Mouse (Mus musculus): ENCODE results near the gene Pccb. TPM values are rescaled to one million over a fixed set of nuclear protein-coding genes. Genes with fewer than 3 reads are reported as not detected.

The Pccb gene
- polyA plus RNA-seq (2016; fragmentation: Nextera tagmentation; extraction: Ambion mirVana): 13.2 and 14.2 TPM in 2 replicates

- Histone ChIP-seq H3K4me3 (peak within 1 kb of the TSS; percentile 67), H3K4me1 (replicated peaks) (peaks cover 14% of the 10 kb centered on the region), H3K36me3 (no peaks in the 10 kb centered on the region), H3K9me3 (no peaks in the 10 kb centered on the region), H3K27ac (peak within 1 kb of the TSS; percentile 97), H3K27me3 (ENCODE audit: insufficient read depth, poor library complexity, severe bottlenecking) (no peaks in the 10 kb centered on the region)
- peak; percentile 96 for DNase-seq (ENCODE audit: low spot score)
- WGBS: under 1% methylated on average over 61 of the region's 61 CpGs
Measured at GRCm38 (mm10) chr9:101034448-101035098, at the start of gene Pccb. TSS of gene Pccb (minus strand) at chr9:101034898.

GRCm38 (mm10) chr9:101083728-101084127 lies 49.0 kb upstream of the Pccb start:
- no peaks in the 10 kb centered on the region for H3K9me3 ChIP-seq
- 92% methylated on average over 3 of the region's 3 CpGs for WGBS
- DNase-seq (ENCODE audit: low spot score): no peak
- no peaks in the 10 kb centered on the region for H3K27me3 ChIP-seq (ENCODE audit: insufficient read depth, poor library complexity, severe bottlenecking)
- no peak overlapping the region for H3K4me3 ChIP-seq
- H3K36me3 ChIP-seq: peaks cover 13% of the 10 kb centered on the region
- H3K27ac ChIP-seq: no peak overlapping the region
- peaks cover 14% of the 10 kb centered on the region for H3K4me1 ChIP-seq (replicated peaks)

- Histone ChIP-seq H3K27ac (no peak overlapping the region), H3K36me3 (peaks cover 13% of the 10 kb centered on the region), H3K4me3 (peak overlapping the region; percentile 14; the same call in 1 of the 2 replicates), H3K9me3 (no peaks in the 10 kb centered on the region), H3K27me3 (ENCODE audit: insufficient read depth, poor library complexity, severe bottlenecking) (no peaks in the 10 kb centered on the region), H3K4me1 (replicated peaks) (peaks cover 36% of the 10 kb centered on the region)
- DNase-seq (ENCODE audit: low spot score): no peak
- WGBS: 86% methylated on average over 3 of the region's 3 CpGs
Measured at GRCm38 (mm10) chr9:101080046-101080685, 45.5 kb upstream of the Pccb start.

GRCm38 (mm10) chr9:101078579-101078978 lies 43.9 kb upstream of the Pccb start:
- Histone ChIP-seq H3K27me3 (ENCODE audit: insufficient read depth, poor library complexity, severe bottlenecking) (no peaks in the 10 kb centered on the region), H3K4me3 (peak overlapping the region; percentile 98), H3K9me3 (no peaks in the 10 kb centered on the region), H3K27ac (no peak overlapping the region), H3K36me3 (peaks cover 6% of the 10 kb centered on the region), H3K4me1 (replicated peaks) (peaks cover 36% of the 10 kb centered on the region)
- 62% methylated on average over 4 of the region's 4 CpGs for WGBS
- no peak for DNase-seq (ENCODE audit: low spot score)

- Histone ChIP-seq H3K4me1 (replicated peaks) (peaks cover 43% of the 10 kb centered on the region), H3K27ac (no peak overlapping the region), H3K36me3 (no peaks in the 10 kb centered on the region; the same call in 1 of the 2 replicates), H3K27me3 (ENCODE audit: insufficient read depth, poor library complexity, severe bottlenecking) (no peaks in the 10 kb centered on the region), H3K9me3 (no peaks in the 10 kb centered on the region), H3K4me3 (peak overlapping the region; percentile 98)
- DNase-seq (ENCODE audit: low spot score): no peak
Measured at GRCm38 (mm10) chr9:101077486-101077885, 42.8 kb upstream of the Pccb start.

GRCm38 (mm10) chr9:101076095-101076875 lies 41.6 kb upstream of the Pccb start:
- H3K4me1 ChIP-seq (replicated peaks): peaks cover 44% of the 10 kb centered on the region
- peak overlapping the region; percentile 53; the same call in 1 of the 2 replicates for H3K27ac ChIP-seq
- no peak for DNase-seq (ENCODE audit: low spot score)
- no peaks in the 10 kb centered on the region; the same call in 1 of the 2 replicates for H3K36me3 ChIP-seq
- WGBS: 2% methylated on average over 18 of the region's 18 CpGs
- no peaks in the 10 kb centered on the region for H3K9me3 ChIP-seq
- H3K27me3 ChIP-seq (ENCODE audit: insufficient read depth, poor library complexity, severe bottlenecking): no peaks in the 10 kb centered on the region
- peak overlapping the region; percentile 98 for H3K4me3 ChIP-seq

GRCm38 (mm10) chr9:101075694-101076093 lies 41.0 kb upstream of the Pccb start:
- H3K36me3 ChIP-seq: no peaks in the 10 kb centered on the region; the same call in 1 of the 2 replicates
- H3K9me3 ChIP-seq: no peaks in the 10 kb centered on the region
- DNase-seq (ENCODE audit: low spot score): no peak
- peak overlapping the region; percentile 99 for H3K27ac ChIP-seq
- under 1% methylated on average over 8 of the region's 8 CpGs for WGBS
- H3K4me3 ChIP-seq: peak overlapping the region; percentile 98
- peaks cover 44% of the 10 kb centered on the region for H3K4me1 ChIP-seq (replicated peaks)
- H3K27me3 ChIP-seq (ENCODE audit: insufficient read depth, poor library complexity, severe bottlenecking): no peaks in the 10 kb centered on the region

DNA sequence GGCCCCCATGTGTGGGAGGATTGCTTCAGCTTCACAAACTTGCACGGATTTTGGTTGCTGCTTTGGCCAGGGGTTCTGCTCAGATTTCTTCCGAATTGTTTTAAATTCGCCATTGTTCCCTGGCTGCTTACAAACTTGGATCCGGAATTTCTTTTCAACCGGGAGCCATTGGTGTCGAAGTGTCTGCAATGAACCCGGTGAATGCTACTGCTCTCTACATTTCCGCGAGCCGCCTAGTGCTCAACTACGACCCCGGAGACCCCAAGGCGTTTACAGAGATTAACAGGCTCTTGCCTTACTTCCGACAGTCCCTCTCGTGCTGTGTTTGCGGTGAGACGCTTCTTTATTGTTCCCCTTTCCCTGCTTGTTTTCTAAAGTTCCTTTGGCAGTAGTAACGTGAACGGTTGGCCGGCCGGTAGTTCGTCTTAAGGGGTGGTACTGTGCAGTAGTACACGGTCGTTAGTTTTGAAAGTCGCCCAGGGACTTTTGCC lies 40.4 kb upstream of the Pccb start:
- WGBS: under 1% methylated on average over 25 of the region's 25 CpGs
- Histone ChIP-seq H3K27ac (peak overlapping the region; percentile 99), H3K9me3 (no peaks in the 10 kb centered on the region), H3K27me3 (ENCODE audit: insufficient read depth, poor library complexity, severe bottlenecking) (no peaks in the 10 kb centered on the region), H3K4me3 (peak overlapping the region; percentile 98), H3K4me1 (replicated peaks) (peaks cover 43% of the 10 kb centered on the region), H3K36me3 (no peaks in the 10 kb centered on the region; the same call in 1 of the 2 replicates)
- DNase-seq (ENCODE audit: low spot score): peak; percentile 44

DNA sequence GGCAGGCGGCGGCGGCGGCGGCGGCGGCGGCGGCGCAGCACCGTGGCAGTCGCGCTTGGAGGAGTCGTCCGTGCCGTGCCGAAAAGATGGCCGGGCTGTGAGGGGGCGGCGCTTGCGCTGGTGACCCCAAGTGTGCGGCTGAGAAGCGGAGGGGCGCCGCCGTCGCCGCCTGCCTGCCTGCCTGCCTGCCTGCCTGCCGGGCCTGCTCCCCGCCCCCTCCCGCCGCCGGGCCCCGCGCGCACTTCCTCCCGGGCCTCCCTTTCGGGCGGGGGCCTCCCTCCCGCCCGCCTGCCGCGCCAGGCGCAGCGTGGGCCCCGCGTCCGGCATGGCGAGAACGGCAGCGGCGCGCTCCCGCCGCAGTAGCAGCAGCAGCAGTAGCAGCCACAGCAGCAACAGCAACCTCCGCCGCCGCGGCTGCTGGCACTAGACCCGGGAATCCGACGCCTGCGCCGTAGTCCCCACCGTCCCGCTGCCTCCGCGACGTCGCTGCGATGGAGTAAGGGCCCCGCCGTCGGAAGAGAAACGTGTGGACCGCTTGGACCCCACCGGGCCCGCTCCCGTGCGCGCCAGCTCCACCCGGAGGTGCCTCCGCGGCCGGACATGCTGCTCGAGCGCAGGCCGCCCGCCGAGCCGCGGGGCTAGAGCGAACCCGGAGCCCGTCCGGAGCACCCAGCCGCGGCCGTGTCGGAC lies 39.8 kb upstream of the Pccb start:
- DNase-seq (ENCODE audit: low spot score): peak; percentile 81
- under 1% methylated on average over 95 of the region's 100 CpGs for WGBS
- Histone ChIP-seq H3K27ac (peak overlapping the region; percentile 99), H3K4me3 (peak overlapping the region; percentile 98), H3K9me3 (no peaks in the 10 kb centered on the region), H3K27me3 (ENCODE audit: insufficient read depth, poor library complexity, severe bottlenecking) (no peaks in the 10 kb centered on the region), H3K36me3 (no peaks in the 10 kb centered on the region; the same call in 1 of the 2 replicates), H3K4me1 (replicated peaks) (peaks cover 38% of the 10 kb centered on the region)

- peak within 1 kb of the TSS; percentile 99 for H3K27ac ChIP-seq
- peak within 1 kb of the TSS; percentile 98 for H3K4me3 ChIP-seq
- H3K36me3 ChIP-seq: no peaks in the 10 kb centered on the region; the same call in 1 of the 2 replicates
- no peaks in the 10 kb centered on the region for H3K27me3 ChIP-seq (ENCODE audit: insufficient read depth, poor library complexity, severe bottlenecking)
- H3K9me3 ChIP-seq: no peaks in the 10 kb centered on the region
- peaks cover 33% of the 10 kb centered on the region for H3K4me1 ChIP-seq (replicated peaks)
- WGBS: under 1% methylated on average over 33 of the region's 43 CpGs
- DNase-seq (ENCODE audit: low spot score): no peak
Measured at GRCm38 (mm10) chr9:101073987-101074331, 39.3 kb upstream of the Pccb start, which contains the start of gene Msl2. TSS of gene Msl2 (plus strand) at chr9:101074101.

GRCm38 (mm10) chr9:101073041-101073986 lies 38.6 kb upstream of the Pccb start:
- no peaks in the 10 kb centered on the region for H3K9me3 ChIP-seq
- H3K27me3 ChIP-seq (ENCODE audit: insufficient read depth, poor library complexity, severe bottlenecking): no peaks in the 10 kb centered on the region
- H3K36me3 ChIP-seq: no peaks in the 10 kb centered on the region; the same call in 1 of the 2 replicates
- H3K27ac ChIP-seq: peak overlapping the region; percentile 99
- DNase-seq (ENCODE audit: low spot score): peak; percentile 99
- H3K4me1 ChIP-seq (replicated peaks): peaks cover 27% of the 10 kb centered on the region
- 2% methylated on average over 62 of the region's 65 CpGs for WGBS
- H3K4me3 ChIP-seq: peak overlapping the region; percentile 98
